Mouse (Mus musculus) spleen, adult 12 weeks (tissue): ENCODE results near the gene Polr2e.
A peak's percentile ranks its signal among the peaks of the same experiment; 100 is the strongest.

Experiments used
- DNase-seq: peaks from one replicate; pipeline ENCODE4 v3.0.0; 2022; ENCODE audit warnings: low spot score

The Polr2e gene

DNA sequence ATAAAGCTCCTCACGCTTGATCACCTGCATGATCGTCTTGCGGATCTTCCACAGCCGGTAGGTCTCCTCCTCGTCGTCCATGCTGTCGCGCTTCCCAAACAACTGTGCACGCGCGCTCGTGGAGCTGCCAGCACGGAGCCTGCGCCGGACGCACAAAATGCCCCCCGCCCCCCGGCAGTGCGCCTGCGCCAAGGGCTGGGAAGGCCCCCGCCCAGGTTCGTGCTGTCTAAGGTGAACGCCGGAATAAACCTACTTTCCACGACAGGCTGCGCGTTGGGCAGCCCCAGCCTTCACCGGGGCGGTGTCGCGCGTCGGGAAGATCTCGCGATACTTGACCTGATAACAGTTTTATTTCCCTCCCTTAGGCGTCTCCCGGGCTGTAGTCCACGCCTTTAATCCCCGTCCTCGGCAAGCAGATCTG lies at the start of gene Polr2e:
Polr2e (minus strand) TSS at position 237 of the 421 bp plus-strand sequence.
- DNase-seq = peak; percentile 99

DNA sequence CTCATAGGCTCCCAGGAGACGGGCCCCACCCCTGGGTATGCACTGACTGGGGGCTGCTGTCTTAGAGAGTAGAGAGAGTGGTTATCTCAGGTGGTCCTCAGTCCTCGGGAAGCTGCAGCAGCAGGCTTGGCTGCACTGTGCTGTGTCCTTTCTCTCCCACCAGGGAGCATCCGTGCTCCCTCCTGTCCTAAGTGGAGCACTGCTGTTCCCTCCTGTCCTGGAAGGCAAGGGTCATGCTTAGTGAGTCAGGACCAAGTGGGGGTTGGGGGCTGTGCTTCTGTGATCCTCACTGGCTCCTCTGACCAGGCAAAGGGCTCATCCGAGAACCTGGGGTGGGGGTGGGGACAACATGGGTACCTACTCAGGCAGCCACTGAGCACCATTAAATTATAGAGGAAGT lies 49.6 kb upstream of the Polr2e start:
- no peak for DNase-seq

DNA sequence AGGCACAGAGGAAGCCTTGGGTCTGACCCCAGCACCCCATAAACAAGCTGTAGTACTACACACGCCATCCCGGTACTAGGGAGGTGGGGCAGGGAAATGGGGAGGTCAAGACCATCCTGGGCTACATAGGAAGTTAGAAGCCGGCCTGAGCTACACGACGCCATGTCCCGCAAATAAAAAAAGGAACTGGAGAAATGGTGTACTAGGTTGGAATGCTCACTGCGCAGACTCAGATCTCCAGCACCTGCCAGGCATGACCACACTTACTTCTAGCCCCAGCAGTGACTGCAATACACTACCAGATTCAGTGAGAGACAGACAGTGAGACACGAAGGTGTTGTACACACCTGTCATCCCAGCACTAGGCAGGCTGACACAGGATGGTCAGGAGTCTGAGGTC lies 47.9 kb upstream of the Polr2e start:
- DNase-seq = no peak

DNA sequence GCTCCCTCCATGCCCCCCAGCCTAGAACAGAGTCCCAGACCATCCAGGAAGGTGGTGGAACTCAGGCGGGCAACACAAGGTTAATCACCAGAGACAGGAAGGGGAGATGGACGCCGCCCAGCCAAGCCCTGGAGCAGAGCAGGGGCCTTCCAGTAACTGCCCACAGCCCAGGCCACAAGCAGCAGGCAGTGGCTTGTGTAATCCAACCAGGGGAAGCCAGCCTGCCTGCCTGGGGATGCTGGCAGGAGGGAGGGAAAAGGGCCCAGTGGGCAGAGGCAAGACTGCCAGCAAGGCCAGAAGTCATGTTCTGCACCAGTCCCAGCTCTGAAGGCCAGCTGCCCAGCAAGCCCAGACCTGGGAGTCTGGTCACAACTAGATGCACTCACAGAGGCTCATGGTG lies 47.3 kb upstream of the Polr2e start:
- no peak for DNase-seq

DNA sequence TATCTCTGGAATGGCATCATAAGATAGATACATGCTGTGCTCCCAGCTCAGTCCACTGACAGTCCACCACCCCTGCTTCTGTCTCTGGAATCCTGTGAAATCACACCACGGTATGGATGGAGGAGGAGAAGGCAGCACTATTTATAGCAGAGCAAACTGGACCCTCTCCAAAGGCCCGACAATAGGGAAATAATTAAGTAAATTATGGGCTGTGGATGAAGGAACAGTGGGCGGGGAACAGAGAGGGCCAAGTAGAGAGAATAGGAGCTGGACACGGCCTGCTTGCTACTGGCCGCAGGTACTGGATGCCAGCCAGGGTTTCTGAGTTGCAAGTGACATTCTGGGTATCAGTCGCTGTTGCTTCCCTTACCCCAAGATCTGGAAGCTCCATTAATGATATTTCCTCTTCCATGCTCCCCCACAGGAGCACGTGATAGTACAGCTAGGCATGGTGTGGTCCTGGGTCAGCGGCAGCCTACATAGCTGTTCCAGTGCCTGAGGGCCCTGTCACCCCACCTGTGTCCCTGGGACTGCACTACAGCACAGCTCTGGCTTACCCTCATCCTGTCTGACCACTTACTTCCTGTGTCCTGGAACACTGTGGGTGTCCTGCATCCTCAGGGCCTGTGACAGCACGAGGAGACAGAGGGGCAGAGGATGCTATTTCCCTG lies 45.4 kb upstream of the Polr2e start:
- no peak for DNase-seq

DNA sequence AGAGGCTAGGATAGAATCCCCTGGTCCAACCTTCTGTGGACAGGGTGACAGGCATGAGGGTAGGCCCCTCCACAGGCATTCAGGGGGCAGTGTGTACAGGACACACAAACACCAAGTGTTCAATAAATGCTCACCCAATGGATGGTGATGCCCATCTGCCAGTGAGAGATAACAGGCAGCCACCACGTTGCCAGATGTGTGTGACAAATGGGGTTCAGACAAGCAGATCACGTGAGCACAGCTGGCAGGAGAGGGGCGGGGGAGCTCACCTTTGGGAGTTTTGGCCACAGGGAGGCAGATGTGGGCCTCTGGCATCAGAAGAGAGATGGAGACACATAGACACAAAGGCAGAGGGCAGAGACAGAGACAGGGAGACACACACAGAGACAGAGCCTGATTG lies 41.5 kb upstream of the Polr2e start:
- DNase-seq = peak; percentile 73

DNA sequence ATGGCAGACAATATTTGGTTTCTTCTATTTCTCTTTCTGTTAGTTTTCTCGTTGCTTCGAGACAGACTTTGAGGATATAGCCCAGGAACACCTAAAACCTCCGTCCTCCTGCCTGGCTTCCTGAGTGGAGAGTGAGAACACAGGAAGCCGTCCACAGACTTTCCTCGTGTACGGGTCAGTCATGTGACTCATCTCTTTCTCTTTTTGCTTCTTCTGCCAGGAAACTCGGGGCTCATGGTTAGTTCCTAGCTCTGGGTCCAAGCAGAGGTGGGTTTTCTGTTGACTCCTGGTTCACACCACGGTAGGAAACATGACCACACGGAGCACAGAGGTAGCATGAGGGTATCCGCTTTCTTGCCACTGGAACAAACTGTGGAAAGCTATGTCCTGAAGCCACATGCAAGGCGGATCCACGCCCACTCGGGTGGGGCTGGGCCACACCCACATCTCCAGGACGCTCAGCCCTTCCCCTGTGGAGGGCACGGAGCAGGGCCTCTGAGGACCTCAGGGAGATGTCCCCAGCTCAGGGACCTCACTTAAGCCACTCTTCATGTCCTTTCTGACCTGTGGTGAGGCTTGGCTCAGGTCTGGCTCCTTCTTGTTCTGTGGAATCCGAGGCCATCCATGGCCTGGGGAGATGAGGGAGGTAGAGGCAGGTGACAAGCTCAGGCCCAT lies 40.9 kb upstream of the Polr2e start:
- DNase-seq = peak; percentile 70

DNA sequence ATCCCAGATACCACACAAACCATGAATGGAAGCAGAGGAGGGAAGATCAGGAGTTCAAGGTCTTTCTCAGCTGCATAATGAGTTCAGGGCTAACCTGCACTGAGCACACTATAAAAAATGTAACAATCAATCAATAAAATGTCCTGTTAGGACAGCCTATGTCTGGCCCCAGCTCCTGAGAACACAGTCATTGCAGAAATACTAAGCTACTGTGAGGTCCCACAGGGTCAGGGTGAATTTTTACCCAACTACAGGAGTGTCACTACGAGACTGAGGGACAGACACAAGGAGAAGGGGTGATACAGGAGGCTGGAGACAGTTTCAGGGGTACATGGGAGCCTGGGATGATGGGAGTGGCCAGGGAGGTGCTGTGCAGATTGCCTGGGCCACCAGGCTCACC lies 38.8 kb upstream of the Polr2e start:
- DNase-seq = no peak

DNA sequence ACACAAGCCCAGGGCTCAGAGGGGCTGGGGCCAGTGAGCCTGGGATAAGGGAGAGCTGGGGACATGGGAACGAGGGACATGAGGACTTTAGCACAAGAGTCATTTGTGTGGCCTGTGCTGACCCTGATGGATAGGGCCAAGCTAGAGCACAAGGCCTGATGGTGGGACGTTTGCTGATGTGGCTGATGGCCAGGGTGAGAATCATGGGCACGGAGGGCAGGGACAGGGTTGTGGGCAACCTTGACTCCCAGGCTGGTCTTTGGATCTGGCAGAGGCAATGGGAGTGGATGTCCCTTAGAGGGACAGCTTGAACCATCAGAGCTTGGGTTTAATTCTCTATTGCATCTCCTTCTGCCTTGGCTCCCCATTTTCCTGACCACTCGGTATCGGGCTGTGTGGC lies 37.7 kb upstream of the Polr2e start:
- no peak for DNase-seq

DNA sequence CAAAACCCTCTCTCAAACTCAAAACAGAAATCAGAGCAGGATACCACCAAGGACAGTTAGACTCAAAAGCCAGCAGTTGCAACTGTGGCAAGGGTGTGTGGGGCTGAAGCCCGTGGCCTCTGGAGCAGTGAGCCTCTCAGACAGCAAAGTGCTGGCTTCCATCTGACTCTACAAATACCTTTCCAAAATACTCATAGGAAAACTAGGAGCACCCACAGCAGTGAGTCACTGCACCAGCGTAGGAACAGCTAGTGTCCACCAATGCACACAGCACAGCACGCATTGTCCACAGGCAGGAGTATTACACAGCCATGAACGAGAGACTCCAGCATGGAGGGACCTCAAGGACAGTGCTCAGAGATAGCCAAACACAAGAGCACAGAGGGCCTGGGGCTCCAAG lies 36.8 kb upstream of the Polr2e start:
- DNase-seq = no peak

DNA sequence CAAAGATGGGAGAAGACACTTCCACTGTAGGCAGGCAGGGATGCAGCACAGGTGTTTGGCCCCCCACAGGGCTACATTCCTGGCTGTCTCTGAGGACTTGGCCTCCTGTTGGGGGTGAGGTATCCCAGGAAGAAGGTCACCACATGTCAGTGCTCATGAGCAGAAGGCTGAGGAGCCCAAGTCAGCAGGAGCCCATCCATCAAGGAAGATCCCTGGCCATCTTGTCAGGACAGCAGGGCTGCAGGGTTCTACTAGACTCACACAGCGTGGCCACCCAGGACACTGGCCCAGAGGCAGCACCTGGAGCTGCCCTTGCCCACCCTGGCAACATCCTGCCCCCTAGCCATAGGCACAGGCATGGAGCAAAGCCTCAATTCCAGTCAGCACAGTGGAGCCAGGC lies 36.3 kb upstream of the Polr2e start:
- DNase-seq = no peak

DNA sequence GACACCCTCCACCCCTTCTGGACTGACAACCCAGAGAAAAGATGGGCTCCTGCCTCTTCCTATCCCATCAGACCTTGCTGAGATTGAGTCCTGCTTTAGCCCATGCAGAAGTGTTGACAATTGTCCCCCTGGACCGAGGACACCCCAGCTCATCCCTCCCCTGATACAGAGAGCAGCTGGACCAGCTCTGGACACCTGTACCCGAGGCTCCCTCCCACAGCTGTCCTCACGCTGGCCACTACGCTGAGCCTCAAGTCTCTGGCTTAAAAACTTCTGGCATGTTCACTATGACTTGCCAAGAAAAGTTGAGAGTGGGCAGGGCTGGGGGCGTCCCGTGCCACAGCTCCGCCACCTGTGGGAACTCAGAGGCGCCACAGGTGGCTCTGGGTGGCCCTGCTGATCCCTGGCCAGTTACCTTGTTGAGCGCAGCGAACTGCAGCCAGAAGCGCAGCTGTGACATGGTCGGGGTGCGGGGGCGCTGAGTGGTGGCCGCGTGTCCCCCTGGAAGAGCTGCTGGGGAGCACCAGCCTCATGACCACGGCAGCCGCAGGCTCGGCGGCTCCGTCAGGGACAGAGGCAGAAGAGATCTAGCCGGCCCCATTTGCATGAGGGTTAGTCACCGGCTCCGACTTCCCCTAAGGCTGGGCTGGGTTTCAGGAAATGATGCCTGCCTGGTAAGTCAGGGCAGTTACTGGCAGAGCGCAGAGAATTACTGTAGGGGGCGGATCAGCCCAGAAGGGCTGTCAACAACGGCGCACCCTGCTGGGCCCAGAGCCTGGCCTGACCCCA lies 35.4 kb upstream of the Polr2e start:
- DNase-seq = peak; percentile 66

DNA sequence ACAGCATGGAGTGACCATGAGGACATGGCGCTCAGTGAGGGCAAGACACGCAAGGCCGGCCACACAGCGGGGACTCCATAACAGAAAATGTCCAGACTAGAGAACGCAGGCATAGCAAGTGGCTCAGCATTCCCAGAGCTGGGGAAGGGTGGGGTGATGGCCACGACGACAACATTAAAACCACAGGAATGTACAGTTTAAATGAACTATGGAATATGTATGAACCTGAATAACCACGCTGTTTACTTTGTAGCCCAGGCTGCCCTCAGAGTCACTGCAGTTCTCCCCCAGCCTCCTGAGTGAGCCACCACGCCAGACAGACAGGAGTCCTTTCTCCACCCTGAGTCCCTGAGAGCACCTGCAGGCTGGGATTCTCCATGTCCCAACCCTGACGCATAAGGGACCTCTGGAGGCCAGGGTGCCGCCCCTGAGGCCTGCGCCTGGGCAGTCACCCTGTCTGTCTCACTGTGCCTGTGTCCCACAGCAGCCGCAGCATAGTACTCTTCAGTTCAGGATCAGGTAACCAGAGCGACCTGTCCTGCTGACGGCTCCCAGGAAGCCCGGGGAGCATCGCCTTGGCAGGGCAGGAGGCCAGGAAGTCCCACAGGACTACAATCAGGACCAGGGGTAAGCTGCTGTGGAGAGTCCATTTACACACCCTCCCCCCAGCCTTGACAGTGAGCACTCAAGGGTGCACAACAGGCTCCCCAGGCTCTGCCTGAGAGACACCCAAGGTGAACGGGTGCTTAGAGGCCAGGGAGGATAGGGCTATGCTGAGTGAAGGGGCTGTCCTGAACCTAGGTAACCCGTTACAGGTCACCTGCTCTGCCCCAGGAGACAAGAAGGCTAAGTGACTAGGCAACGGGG lies 33.3 kb upstream of the Polr2e start:
- no peak for DNase-seq

DNA sequence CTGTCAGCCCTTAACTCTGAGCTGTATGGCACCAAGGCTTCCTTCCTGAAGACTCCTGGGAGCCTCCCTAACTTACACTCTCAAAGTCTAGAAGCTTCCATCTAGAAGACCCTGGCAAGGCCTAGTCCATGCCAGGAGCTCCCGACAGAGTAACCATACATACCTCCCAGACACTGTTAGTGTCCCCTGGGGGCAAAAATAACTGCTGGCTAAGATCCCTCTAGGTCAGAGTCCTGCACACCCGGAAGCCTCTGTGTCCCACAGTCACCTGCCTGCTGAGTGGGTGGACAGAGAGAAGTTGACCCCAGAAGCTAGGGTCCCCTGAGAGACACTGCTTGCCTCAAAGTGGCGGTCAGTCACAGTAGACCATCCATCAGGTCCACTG lies 31.9 kb upstream of the Polr2e start:
- no peak for DNase-seq

DNA sequence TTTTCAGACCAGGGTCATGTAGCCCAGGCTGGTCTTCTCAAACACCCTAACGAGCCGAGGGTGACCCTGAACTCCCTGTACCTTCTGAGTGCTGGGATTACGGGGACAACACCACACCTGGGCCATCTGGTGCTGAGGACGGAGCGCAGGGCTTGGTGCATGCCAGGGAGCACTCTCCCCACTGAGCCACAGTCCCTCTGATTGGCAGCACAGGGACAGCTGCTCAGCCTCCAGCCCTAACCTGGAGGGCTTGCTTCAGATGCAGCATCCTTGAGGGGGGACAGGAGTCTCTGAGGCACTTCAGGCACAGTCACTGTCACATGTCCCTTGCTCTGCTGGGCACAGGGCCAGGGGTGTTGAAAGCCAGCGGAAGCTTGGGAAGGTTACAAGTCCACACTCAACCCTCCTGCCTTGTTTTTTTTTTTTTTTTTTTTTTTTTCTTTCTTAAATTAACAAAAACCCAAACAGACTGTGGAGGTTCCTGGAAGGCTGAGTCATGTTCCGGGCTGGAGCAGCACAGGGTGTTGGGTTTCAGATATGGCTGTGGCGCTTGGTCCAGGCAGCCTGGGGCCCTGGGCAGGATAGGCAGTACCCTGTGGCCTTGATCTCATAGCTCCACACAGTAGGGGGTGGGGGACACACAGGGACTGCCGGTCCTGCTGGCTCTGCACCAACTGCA lies 31.4 kb upstream of the Polr2e start:
- DNase-seq = peak; percentile 40

DNA sequence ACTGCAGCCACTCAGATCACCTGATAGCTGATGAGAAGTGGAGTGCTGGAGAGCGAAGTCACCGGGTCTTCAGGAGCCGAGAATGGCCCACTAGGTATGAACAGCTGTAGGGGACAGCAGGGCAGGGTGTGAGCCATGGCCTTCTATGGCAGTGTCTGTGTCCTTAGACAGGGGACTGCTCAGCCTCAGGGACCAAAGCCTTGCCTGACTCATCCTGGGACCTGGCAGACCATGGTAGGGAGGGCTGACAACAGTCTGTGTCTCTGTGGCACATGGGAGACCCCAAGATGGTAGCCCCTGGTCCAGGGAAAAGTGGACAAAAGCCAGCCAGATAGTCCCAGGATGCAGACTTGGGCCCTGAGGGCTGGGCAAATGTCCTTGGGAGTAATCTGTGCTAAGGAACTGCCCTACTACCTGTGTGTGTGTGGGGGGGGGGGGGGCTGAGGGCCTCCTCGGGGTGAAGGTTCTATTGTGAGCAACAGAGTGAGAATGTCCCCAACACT lies 30.4 kb upstream of the Polr2e start:
- DNase-seq = no peak

DNA sequence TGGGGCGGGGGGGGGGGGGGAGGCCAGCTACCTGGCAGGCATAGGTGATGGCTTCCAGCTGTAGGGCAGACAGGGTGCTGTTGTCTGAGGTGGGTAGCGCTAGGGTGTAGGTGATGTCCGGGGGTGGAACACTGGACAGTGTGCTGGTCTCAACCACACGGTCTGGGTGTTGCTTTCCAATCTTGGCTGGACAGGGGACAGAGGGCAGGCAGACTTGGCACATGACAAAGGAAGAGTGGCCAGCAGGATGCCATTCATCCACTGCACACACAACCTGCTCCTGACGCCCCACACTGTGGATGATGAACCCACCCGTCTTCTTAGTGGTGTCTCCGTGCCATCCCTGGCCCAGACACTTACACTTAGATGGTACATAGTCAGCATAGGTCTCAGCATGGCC lies 29.7 kb upstream of the Polr2e start:
- no peak for DNase-seq

DNA sequence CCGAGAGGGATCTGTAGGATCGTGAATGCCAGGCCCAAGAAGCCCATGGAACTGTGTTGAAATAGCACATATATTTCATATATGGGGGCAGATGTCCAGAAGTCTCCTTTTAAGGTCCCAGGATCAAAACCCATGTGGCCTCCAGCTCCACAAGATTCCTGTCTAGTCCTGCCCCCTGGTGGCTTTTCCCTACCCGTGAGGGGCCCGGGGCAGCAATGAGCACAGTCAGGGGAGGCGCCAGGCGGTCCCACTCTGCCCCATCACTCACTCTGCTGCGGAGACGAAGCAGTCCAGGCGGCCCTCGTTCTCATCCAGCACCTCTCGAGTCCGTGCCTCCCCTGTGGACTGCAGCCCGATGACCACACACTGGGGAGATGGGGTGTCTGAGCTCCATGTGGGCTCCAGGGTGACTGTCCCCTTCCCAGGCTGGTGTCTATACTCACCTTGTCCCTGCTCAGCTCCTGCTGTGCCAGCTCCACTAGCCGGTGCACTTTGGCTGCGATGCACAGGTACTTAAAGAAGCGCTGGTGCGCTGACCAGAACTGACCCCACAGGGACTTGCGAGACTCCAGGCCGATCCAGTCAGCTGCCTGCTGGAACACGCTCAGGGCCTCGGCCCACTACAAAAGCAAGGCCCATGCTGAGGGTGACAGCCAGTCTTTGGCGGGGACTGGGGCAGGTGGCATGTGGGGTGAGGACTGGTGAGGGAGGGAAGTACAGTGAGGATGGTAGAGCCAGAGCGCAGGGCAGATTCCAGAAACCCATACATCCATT lies 24.5 kb upstream of the Polr2e start:
- no peak for DNase-seq

DNA sequence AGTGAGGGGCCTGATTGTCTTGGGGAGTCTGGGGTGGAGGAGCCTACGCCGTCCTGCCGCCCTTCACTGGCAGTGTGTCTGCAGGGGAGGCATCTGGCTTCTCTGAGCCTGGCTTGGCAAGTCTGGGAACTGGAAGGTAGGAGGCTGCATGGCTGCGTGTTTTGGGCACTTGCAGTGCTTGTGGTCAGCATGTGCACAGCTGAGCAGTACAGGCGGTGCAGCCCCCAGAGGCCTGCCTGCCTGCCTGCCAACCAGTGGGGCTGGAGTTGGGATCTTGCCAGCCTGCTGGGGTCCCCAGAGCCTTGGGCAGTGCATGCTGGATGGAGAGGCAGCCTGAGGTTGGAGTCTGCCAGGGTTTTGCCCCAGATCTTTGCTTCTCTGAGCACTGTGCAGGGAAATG lies 23.5 kb upstream of the Polr2e start:
- no peak for DNase-seq

DNA sequence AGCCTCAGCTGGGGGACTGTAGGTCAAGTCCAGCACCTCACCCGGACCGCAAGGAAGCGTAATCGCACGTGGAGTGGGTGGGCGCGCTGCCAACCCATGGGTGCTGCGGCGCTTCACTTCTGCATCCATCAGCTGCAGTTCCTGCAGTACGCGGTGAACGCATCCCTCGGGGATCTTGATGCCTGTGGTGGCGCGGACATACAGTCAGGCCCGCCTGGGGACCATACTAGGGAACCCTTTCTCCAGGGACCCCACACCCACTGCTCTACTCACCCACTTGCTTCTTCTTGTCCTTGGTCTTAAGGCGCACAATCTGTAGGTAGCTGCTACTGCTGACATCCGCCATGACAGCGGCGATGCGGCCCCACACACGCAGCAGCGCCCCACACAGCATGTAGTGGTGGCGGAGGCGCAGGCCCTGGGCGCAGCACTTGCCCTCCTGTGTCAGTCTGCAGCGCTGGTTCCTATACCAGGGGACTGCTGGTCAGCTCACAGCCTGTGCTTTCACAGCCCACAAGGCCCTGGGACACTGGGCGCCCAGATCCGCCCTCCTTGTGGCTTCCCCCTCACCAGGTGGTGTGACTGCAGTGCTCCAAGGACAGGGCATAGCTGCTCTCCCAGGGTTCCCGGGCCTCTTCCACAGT lies 18.2 kb upstream of the Polr2e start:
- DNase-seq = no peak
